Mouse (Mus musculus) liver, embryonic 11.5 days (tissue): ENCODE measurements around the gene Ctla2a. TPM values are rescaled to one million over a fixed set of nuclear protein-coding genes. Genes with fewer than 3 reads are reported as not detected.
A peak's percentile ranks its signal among the peaks of the same experiment; 100 is the strongest.
"Not testable (repeated sequence)": the region's sequence is repeated elsewhere in the genome, so short reads cannot be mapped to it uniquely, and the experiment has no call there.

Experiments
- ATAC-seq: fragments of 200-750 bp; cut with Nextera tagmentation; replicated peaks from 2 replicates; pipeline ENCODE4 v1.8.0; 2017; ENCODE audit warnings: moderate number of reproducible peaks, mild to moderate bottlenecking, moderate TSS enrichment, moderate library complexity; ENCODE audit not compliant: low FRiP score
- DNase-seq: peaks from one replicate; pipeline ENCODE4 v3.0.0-alpha.2; 2017; ENCODE audit warnings: low spot score
- H3K27ac ChIP-seq: fragments of 300-500 bp; sonication (generic); 2 replicates; pipeline ENCODE4 v1.5.1; 2014; ENCODE audit warnings: mild to moderate bottlenecking, low read depth, low read length, control low read depth
- H3K27me3 ChIP-seq: fragments of 300-500 bp; sonication (generic); replicated peaks from 2 replicates; pipeline ENCODE4 v1.6.1; 2014; ENCODE audit warnings: low read length, mixed read lengths; ENCODE audit not compliant: control insufficient read depth, insufficient read depth
- H3K36me3 ChIP-seq: fragments of 300-500 bp; sonication (generic); 2 replicates; pipeline ENCODE4 v1.6.1; 2014; ENCODE audit warnings: mild to moderate bottlenecking, low read length, moderate library complexity, mixed read lengths; ENCODE audit not compliant: control insufficient read depth, insufficient read depth
- H3K4me1 ChIP-seq: fragments of 300-500 bp; sonication (generic); replicated peaks from 2 replicates; pipeline ENCODE4 v1.6.1; 2014; ENCODE audit warnings: low read length, mixed read lengths; ENCODE audit not compliant: control insufficient read depth, insufficient read depth
- H3K4me2 ChIP-seq: fragments of 300-500 bp; sonication (generic); 2 replicates; pipeline ENCODE4 v1.6.1; 2014; ENCODE audit warnings: mild to moderate bottlenecking, control low read depth, moderate library complexity
- H3K4me3 ChIP-seq: fragments of 300-500 bp; sonication (generic); 2 replicates; pipeline ENCODE4 v1.5.1; 2014; ENCODE audit warnings: low read depth, low read length, control low read depth
- H3K9ac ChIP-seq: fragments of 300-500 bp; sonication (generic); 2 replicates; pipeline ENCODE4 v1.6.1; 2014; ENCODE audit warnings: low read depth, low read length, control low read depth
- H3K9me3 ChIP-seq: fragments of 300-500 bp; sonication (generic); 2 replicates; pipeline ENCODE4 v1.6.1; 2016; ENCODE audit warnings: low read length, inconsistent platforms, mixed read lengths; ENCODE audit not compliant: control insufficient read depth
- WGBS: fragments of 180-500 bp; shearing (Covaris S2); extraction: QIAGEN DNeasy Blood & Tissue Kit; methylation state at CpG from one replicate; pipeline ENCODE4 v1.1.7; 2014; 5-methylcytosine and 5-hydroxymethylcytosine counted together
- polyA plus RNA-seq: library from polyadenylated mRNA; unstranded; fragments of >200 nt; fragmentation: Nextera tagmentation; extraction: Ambion mirVana; gene quantifications from 2 replicates; pipeline ENCODE4 v1.2.1, GENCODE M21; 2014

Gene Ctla2a
- 44.5 and 46.4 TPM in 2 replicates for polyA plus RNA-seq

GRCm38 (mm10) chr13:60936500-60936901 is at the start of gene Ctla2a, which contains the start of gene Gm49391:
Ctla2a (minus strand) TSS chr13:60936625.
Gm49391 (minus strand) TSS chr13:60936571.
- WGBS: 33% methylated on average over 5 of the region's 5 CpGs
- H3K27ac ChIP-seq: no peak within 1 kb of the TSS
- no peaks in the 10 kb centered on the region for H3K4me1 ChIP-seq
- no peak within 1 kb of the TSS for H3K4me3 ChIP-seq
- no peak within 1 kb of the TSS; the same call in 1 of the 2 replicates for H3K4me2 ChIP-seq
- H3K36me3 ChIP-seq: no peaks in the 10 kb centered on the region
- DNase-seq (no peak), ATAC-seq (peak; percentile 92)
- no peak within 1 kb of the TSS for H3K9ac ChIP-seq
- H3K27me3 ChIP-seq: no peaks in the 10 kb centered on the region
- H3K9me3 ChIP-seq: no peaks in the 10 kb centered on the region

DNA sequence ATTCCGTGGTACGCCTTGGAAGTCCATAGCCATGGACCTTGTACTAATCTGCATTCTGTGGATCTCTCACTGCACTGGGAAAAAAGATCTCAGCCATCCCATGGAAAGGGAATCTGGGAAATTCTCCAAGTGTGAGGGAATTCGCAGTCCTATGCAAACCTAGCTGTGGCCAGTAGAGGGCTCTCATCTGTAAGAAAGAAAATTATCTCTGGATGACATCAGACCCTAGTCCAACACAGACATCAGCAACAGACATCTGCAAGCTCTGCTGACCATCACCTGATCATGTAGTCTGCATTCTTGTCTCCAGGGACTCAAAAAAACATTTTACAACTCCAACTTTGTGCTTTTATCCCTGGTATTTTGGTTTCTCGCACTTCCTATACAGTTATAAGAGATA is 35.9 kb upstream of the Ctla2a start:
- not testable (repeated sequence) for H3K9me3 ChIP-seq, H3K27ac ChIP-seq, H3K4me1 ChIP-seq, H3K9ac ChIP-seq, DNase-seq, H3K4me2 ChIP-seq, H3K36me3 ChIP-seq, H3K27me3 ChIP-seq, H3K4me3 ChIP-seq, ATAC-seq
- WGBS: 74% methylated on average over 4 of the region's 4 CpGs

DNA sequence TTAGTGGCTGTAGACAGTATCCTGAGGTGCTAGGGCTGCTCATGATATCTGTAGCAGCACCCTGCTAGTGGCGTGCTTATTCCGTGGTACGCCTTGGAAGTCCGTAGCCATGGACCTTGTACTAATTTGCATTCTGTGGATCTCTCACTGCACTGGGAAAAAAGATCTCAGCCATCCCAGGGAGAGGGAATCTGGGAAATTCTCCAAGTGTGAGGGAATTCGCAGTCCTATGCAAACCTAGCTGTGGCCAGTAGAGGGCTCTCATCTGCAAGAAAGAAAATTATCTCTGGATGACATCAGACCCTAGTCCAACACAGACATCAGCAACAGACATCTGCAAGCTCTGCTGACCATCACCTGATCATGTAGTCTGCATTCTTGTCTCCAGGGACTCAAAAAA is 27.6 kb upstream of the Ctla2a start:
- ATAC-seq, H3K27me3 ChIP-seq, DNase-seq, H3K36me3 ChIP-seq, H3K9ac ChIP-seq, H3K27ac ChIP-seq, H3K9me3 ChIP-seq, H3K4me2 ChIP-seq, H3K4me3 ChIP-seq, H3K4me1 ChIP-seq: not testable (repeated sequence)
- WGBS: 21% methylated on average over 5 of the region's 5 CpGs

DNA sequence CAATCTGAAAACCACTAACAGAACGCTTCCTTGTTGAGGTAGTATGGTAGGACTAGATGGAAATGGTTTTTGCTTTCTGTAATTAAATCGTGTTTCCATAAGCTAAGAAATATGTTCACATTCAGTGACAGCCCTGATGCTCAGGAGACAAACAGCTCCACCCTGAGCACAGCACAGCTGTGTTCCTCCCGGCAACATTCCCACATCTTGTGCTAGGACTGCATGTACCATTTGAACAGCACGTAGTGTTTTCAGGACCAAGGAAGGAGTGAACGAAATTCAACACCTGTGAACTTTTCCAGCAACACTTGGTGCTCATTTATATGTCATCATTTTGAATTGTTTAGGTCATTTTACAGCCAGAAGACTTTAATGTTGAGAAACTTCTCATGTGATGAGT is 25.3 kb upstream of the Ctla2a start:
- no peak overlapping the region for H3K4me2 ChIP-seq
- H3K27me3 ChIP-seq: no peaks in the 10 kb centered on the region
- no peaks in the 10 kb centered on the region for H3K4me1 ChIP-seq
- H3K36me3 ChIP-seq: no peaks in the 10 kb centered on the region
- no peak overlapping the region for H3K9ac ChIP-seq
- H3K9me3 ChIP-seq: peaks cover 2% of the 10 kb centered on the region; the same call in 1 of the 2 replicates
- DNase-seq: no peak
- no peak for ATAC-seq
- H3K4me3 ChIP-seq: no peak overlapping the region
- WGBS: 56% methylated on average over 5 of the region's 5 CpGs
- H3K27ac ChIP-seq: no peak overlapping the region

DNA sequence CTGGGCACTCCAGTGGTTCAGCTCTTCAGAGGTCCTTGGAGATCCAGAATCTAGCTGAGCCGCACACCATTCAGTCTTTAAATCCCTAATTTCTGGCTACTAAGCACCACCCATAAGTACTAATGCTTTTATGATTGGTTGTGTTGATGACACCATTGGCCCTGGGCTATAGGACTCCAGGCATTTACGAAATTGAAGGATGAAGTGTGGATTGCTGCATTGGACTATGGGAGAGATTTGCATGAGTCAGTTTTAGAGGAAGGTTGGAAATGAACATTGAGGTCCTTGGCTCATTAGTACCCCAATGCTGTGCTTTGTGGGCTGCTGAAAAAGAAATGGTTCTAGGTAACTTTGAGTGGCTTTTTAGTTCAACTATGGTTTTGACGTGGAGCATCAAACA is 5.5 kb upstream of the Ctla2a start, which contains the start of gene Tpbpa:
Tpbpa (minus strand) TSS at position 101 of the 400 bp plus-strand sequence.
- H3K4me2 ChIP-seq, H3K4me3 ChIP-seq, H3K9me3 ChIP-seq, H3K36me3 ChIP-seq, H3K4me1 ChIP-seq, H3K9ac ChIP-seq, H3K27ac ChIP-seq, DNase-seq, ATAC-seq, H3K27me3 ChIP-seq: not testable (repeated sequence)
- WGBS: 71% methylated on average over 3 of the region's 3 CpGs

- not testable (repeated sequence) for H3K36me3 ChIP-seq, H3K27me3 ChIP-seq, H3K9ac ChIP-seq, H3K4me2 ChIP-seq, H3K4me1 ChIP-seq, ATAC-seq, H3K9me3 ChIP-seq, H3K27ac ChIP-seq, H3K4me3 ChIP-seq, DNase-seq
- 76% methylated on average over 2 of the region's 2 CpGs for WGBS
These were observed 935 bp downstream of the Ctla2a start, which contains the start of gene Gm49393 for GRCm38 (mm10) chr13:60935490-60935889. Gm49393 (minus strand) TSS chr13:60935590.

GRCm38 (mm10) chr13:60904780-60905179 is 31.6 kb downstream of the Ctla2a start, which contains the start of gene Tpbpb:
Tpbpb (minus strand) TSS chr13:60904880.
- H3K9me3 ChIP-seq, DNase-seq, H3K27ac ChIP-seq, H3K27me3 ChIP-seq, H3K4me3 ChIP-seq, H3K4me1 ChIP-seq, H3K4me2 ChIP-seq, H3K36me3 ChIP-seq, H3K9ac ChIP-seq, ATAC-seq: not testable (repeated sequence)
- WGBS: 92% methylated on average over 2 of the region's 2 CpGs

DNA sequence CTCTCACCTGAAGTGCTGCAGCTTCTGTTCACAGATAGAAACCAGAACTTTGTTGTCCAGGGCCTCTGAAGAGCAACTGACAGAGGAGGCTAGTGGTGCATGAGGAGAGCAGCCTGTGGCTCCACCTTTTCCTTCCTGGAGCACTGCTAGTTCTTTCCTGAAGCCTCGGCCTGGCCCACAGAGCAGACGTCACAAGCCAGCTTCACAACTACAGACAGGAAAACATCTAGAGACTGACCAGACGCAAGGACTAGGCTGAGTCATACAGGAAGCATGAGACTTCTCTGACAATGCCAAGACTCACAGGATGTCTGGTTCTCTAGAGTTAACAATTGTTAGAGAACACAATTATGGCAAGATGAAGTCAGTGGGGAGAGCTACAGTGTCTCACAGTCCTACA is 39.1 kb downstream of the Ctla2a start, which contains the start of gene Ctla2b:
Ctla2b (minus strand) TSS at position 120 of the 400 bp plus-strand sequence.
- H3K27me3 ChIP-seq: no peaks in the 10 kb centered on the region
- ATAC-seq: peak; percentile 87
- no peaks in the 10 kb centered on the region for H3K4me1 ChIP-seq
- H3K9me3 ChIP-seq: no peaks in the 10 kb centered on the region
- DNase-seq: no peak
- H3K4me3 ChIP-seq: no peak within 1 kb of the TSS
- H3K9ac ChIP-seq: no peak within 1 kb of the TSS
- no peak within 1 kb of the TSS for H3K4me2 ChIP-seq
- H3K27ac ChIP-seq: peak within 1 kb of the TSS; percentile 34; the same call in 1 of the 2 replicates
- WGBS: 34% methylated on average over 3 of the region's 3 CpGs
- H3K36me3 ChIP-seq: no peaks in the 10 kb centered on the region

DNA sequence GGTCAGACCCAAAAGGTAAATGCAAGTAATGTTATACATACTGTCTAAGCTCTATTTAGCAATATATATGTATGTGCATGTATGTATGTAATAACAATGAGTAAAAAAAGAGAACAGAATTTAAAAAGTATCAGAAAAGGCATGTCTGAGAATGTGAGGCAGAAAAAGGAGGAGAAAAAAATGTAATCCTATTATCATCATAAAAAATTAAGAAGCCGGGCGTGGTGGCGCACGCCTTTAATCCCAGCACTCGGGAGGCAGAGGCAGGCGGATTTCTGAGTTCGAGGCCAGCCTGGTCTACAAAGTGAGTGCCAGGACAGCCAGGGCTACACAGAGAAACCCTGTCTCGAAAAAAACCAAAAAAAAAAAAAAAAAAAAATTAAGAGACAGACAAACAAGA is 39.6 kb downstream of the Ctla2a start, which contains the start of gene Gm49392:
Gm49392 (minus strand) TSS at position 101 of the 400 bp plus-strand sequence.
- H3K9ac ChIP-seq, DNase-seq, H3K4me1 ChIP-seq, H3K36me3 ChIP-seq, H3K27me3 ChIP-seq, H3K4me2 ChIP-seq, ATAC-seq, H3K9me3 ChIP-seq, H3K4me3 ChIP-seq: not testable (repeated sequence)
- 84% methylated on average over 8 of the region's 8 CpGs for WGBS
- H3K27ac ChIP-seq: peak within 1 kb of the TSS; percentile 34; the same call in 1 of the 2 replicates
